Mouse (Mus musculus): ENCODE measurements around the gene Trex1.

- TF ChIP-seq CTCF (IDR thresholded peaks at IDR 0.05; ENCODE audit: low read depth) (no peak), EP300 (optimal IDR thresholded peaks at IDR 0.05) (no peak)
Measured at GRCm38 (mm10) chr9:109038901-109039364, 20.6 kb downstream of the Trex1 start.

Measured in stomach, postnatal 0 days (tissue).